Comparison of ENCODE assay signal across 8 mouse cellular contexts in genomic region chr7:63911383-63912233, GRCm38 (mm10). TPM values are rescaled to one million over a fixed set of nuclear protein-coding genes. Genes with fewer than 3 reads are reported as not detected.
DNase-seq lines count a peak whose midpoint lies in the region; ATAC-seq and TF ChIP-seq lines count a peak whose summit lies in the region.
"Had no signal": no experiment of that assay in that cellular context is flagged by ENCODE, and none has a peak within 500 bp of the region (broad histone marks: within the 10 kb centered on the region; RNA-seq: fewer than 3 reads in every experiment).

No protein-coding gene starts in this region.

- no peaks in the 10 kb centered on the region for H3K9me3 ChIP-seq in E14TG2a.4 (ENCODE audit: low read length)
- no peaks in the 10 kb centered on the region for H3K9me3 ChIP-seq in embryonic facial prominence, embryonic 14.5 days (ENCODE audit: control insufficient read depth, low read length)
- no peaks in the 10 kb centered on the region for H3K9me3 ChIP-seq in heart, postnatal 0 days (replicated peaks; ENCODE audit: control insufficient read depth, low read length)
- no peaks in the 10 kb centered on the region for H3K9me3 ChIP-seq in midbrain, embryonic 13.5 days

- peaks cover 22% of the 10 kb centered on the region for H3K36me3 ChIP-seq in E14TG2a.4 (ENCODE audit: insufficient read depth, low read length)
- no peaks in the 10 kb centered on the region for H3K36me3 ChIP-seq in embryonic facial prominence, embryonic 14.5 days (ENCODE audit: control insufficient read depth, insufficient read depth, low read length)
- H3K36me3 ChIP-seq in heart, postnatal 0 days (replicated peaks; ENCODE audit: control insufficient read depth, insufficient read depth, low read length), result no peaks in the 10 kb centered on the region
- H3K36me3 ChIP-seq in midbrain, embryonic 13.5 days, result no peaks in the 10 kb centered on the region

- H3K4me3 ChIP-seq in E14TG2a.4 (replicated peaks; ENCODE audit: low read length), result peak overlapping the region; percentile 35
- H3K4me3 ChIP-seq in embryonic facial prominence, embryonic 14.5 days (ENCODE audit: low read depth, low read length), result no peak overlapping the region
- H3K4me3 ChIP-seq in heart, postnatal 0 days (ENCODE audit: low read depth, low read length), result no peak overlapping the region
- no peak overlapping the region for H3K4me3 ChIP-seq in midbrain, embryonic 13.5 days (replicated peaks)
- H3K4me3 ChIP-seq: erythroblast, embryonic 14.5 days had no signal

- peaks cover 94% of the 10 kb centered on the region for H3K4me1 ChIP-seq in E14TG2a.4 (replicated peaks; ENCODE audit: low read depth, low read length)
- peaks cover 22% of the 10 kb centered on the region for H3K4me1 ChIP-seq in embryonic facial prominence, embryonic 14.5 days (ENCODE audit: control insufficient read depth, insufficient read depth, low read length)
- H3K4me1 ChIP-seq in heart, postnatal 0 days (ENCODE audit: control insufficient read depth, insufficient read depth), result peaks cover 85% of the 10 kb centered on the region
- H3K4me1 ChIP-seq in midbrain, embryonic 13.5 days (replicated peaks), result peaks cover 70% of the 10 kb centered on the region

- 0 out of 2 replicates have a peak overlapping the region, but pooled peaks have one; percentile 20 for H3K4me2 ChIP-seq in embryonic facial prominence, embryonic 14.5 days (ENCODE audit: low read depth, low read length)
- peak overlapping the region; percentile 34 for H3K4me2 ChIP-seq in heart, postnatal 0 days (ENCODE audit: low read depth, low read length)
- no peak overlapping the region for H3K4me2 ChIP-seq in midbrain, embryonic 13.5 days (replicated peaks)

- 49% methylated on average over 8 of the region's 8 CpGs for WGBS in embryonic facial prominence, embryonic 14.5 days
- 19% methylated on average over 8 of the region's 8 CpGs for WGBS in heart, postnatal 0 days
- 61% methylated on average over 8 of the region's 8 CpGs for WGBS in midbrain, embryonic 13.5 days

- peak; percentile 23 for ATAC-seq in Patski
- no peak for ATAC-seq in embryonic facial prominence, embryonic 14.5 days (ENCODE audit: low read depth)
- ATAC-seq in heart, postnatal 0 days (ENCODE audit: insufficient read depth, low read depth), result peak; percentile 90
- ATAC-seq in midbrain, embryonic 13.5 days, result no peak

- in situ Hi-C loops in Patski (cut with MboI; ENCODE audit: low pct_unique_long_range_greater_than_20kb), result loop anchor here (10.0 kb wide), 1 partner anchor 153 kb away; no protein-coding TSS in a partner anchor

- peak overlapping the region; percentile 25; the same call in 1 of the 2 replicates for H3K9ac ChIP-seq in embryonic facial prominence, embryonic 14.5 days (ENCODE audit: low read depth, low read length)
- peak overlapping the region; percentile 24 for H3K9ac ChIP-seq in heart, postnatal 0 days (replicated peaks; ENCODE audit: low read depth, low read length)
- no peak overlapping the region for H3K9ac ChIP-seq in midbrain, embryonic 13.5 days (replicated peaks)

- no peak for TF ChIP-seq CTCF in E14TG2a.4 (conservative IDR thresholded peaks at IDR 0.05; ENCODE audit: low read length)
- TF ChIP-seq CTCF in Patski (IDR thresholded peaks at IDR 0.05), result no peak
- no peak; the same call in 1 of the 2 replicates for TF ChIP-seq CTCF in heart, postnatal 0 days (IDR thresholded peaks at IDR 0.05; ENCODE audit: low read depth)

- POLR2A ChIA-PET in Patski (lab: Charles Lee), result interaction anchor here (1.0 kb wide), 1 partner anchor 10 kb away, joined by 3 read pairs; no protein-coding TSS in a partner anchor

- H3K27me3 ChIP-seq in E14TG2a.4 (ENCODE audit: insufficient read depth, low read length) (no peaks in the 10 kb centered on the region), Patski (no peaks in the 10 kb centered on the region)
- no peaks in the 10 kb centered on the region for H3K27me3 ChIP-seq in embryonic facial prominence, embryonic 14.5 days (replicated peaks; ENCODE audit: control insufficient read depth, insufficient read depth, low read length)
- no peaks in the 10 kb centered on the region for H3K27me3 ChIP-seq in heart, postnatal 0 days (ENCODE audit: control insufficient read depth, insufficient read depth, low read length)
- no peaks in the 10 kb centered on the region for H3K27me3 ChIP-seq in midbrain, embryonic 13.5 days

- CTCF ChIA-PET in Patski (lab: Charles Lee), result interaction anchor here (0.8 to 1.3 kb wide), 5 partner anchors 10 to 24 kb away, joined by 3 to 5 read pairs (median 3); no protein-coding TSS in a partner anchor

- no peak for DNase-seq in Patski (ENCODE audit: low read depth, low spot score)
- no peak for DNase-seq in embryonic facial prominence, embryonic 14.5 days (ENCODE audit: low spot score)
- DNase-seq in heart, postnatal 0 days (ENCODE audit: low spot score), result peak; percentile 92
- DNase-seq in kidney, postnatal 4 days, result peak; percentile 47 to 64
- DNase-seq in embryo, embryonic 11 days, result no peak

- peak overlapping the region; percentile 29; the same call in 1 of the 2 replicates for H3K27ac ChIP-seq in embryonic facial prominence, embryonic 14.5 days (replicated peaks; ENCODE audit: low read depth, low read length)
- peak overlapping the region; percentile 96 for H3K27ac ChIP-seq in heart, postnatal 0 days (ENCODE audit: low read depth)
- H3K27ac ChIP-seq in midbrain, embryonic 13.5 days, result peak overlapping the region; percentile 31

- peak; percentile 96 for TF ChIP-seq EP300 in heart, postnatal 0 days (IDR thresholded peaks at IDR 0.05; ENCODE audit: low read depth)

RNA-seq across cellular contexts. Expression of gene E030018B13Rik, which starts 5.0 kb away (rescaled TPM):
- polyA plus RNA-seq in Patski (2021), result not detected
- not detected in 2 replicates for polyA plus RNA-seq in embryonic facial prominence, embryonic 14.5 days (2014; fragmentation: Nextera tagmentation; extraction: Ambion mirVana)
- total RNA-seq in heart, postnatal 0 days (2014; rRNA removed; ENCODE audit: low replicate concordance), result not detected in 2 replicates
- polyA plus RNA-seq in heart, postnatal 0 days (2015; fragmentation: Nextera tagmentation; extraction: Ambion mirVana), result 0.11 and 0.15 TPM in 2 replicates
- polyA plus RNA-seq in midbrain, embryonic 13.5 days (2015; fragmentation: Nextera tagmentation; extraction: Ambion mirVana), result 0.22 and 0.27 TPM in 2 replicates
- polyA plus RNA-seq: erythroblast, embryonic 14.5 days had no signal

RNA-seq across cellular contexts. Expression of gene Klf13, which starts 27.1 kb away (rescaled TPM):
- 20.0 TPM for polyA plus RNA-seq in Patski (2021)
- polyA plus RNA-seq in embryonic facial prominence, embryonic 14.5 days (2014; fragmentation: Nextera tagmentation; extraction: Ambion mirVana), result 27.6 and 30.1 TPM in 2 replicates
- total RNA-seq in heart, postnatal 0 days (2014; rRNA removed; ENCODE audit: low replicate concordance), result 40.7 and 47.4 TPM in 2 replicates
- polyA plus RNA-seq in heart, postnatal 0 days (2015; fragmentation: Nextera tagmentation; extraction: Ambion mirVana), result 26.0 and 26.5 TPM in 2 replicates
- polyA plus RNA-seq in midbrain, embryonic 13.5 days (2015; fragmentation: Nextera tagmentation; extraction: Ambion mirVana), result 24.4 and 24.7 TPM in 2 replicates

Comparison
In these comparisons a context has a peak if more than half of its experiments do, and no peak if none do; other contexts are left out.
1. ATAC-seq: peak in Patski (single experiment) and heart, postnatal 0 days (single experiment); none in embryonic facial prominence, embryonic 14.5 days (single experiment) and midbrain, embryonic 13.5 days (single experiment).
2. DNase-seq: peak in heart, postnatal 0 days (single experiment) and kidney, postnatal 4 days (2 of 2); none in Patski (single experiment), embryonic facial prominence, embryonic 14.5 days (single experiment) and embryo, embryonic 11 days (single experiment).
3. H3K27ac ChIP-seq: peak in every context shown above with its lines; median percentile 96 in heart, postnatal 0 days; 31 in midbrain, embryonic 13.5 days; 29 in embryonic facial prominence, embryonic 14.5 days.